Mouse (Mus musculus) lung, adult 2 months (tissue): ENCODE measurements around the gene Dzip1. TPM values are rescaled to one million over a fixed set of nuclear protein-coding genes. Genes with fewer than 3 reads are reported as not detected.

ENCODE experiments used
- DNase-seq: peaks from one replicate; pipeline ENCODE4 v3.0.0; 2022
- H3K4me1 ChIP-seq: fragments of 200-500 bp; 2 replicates; pipeline ENCODE4 v1.6.1; 2011; ENCODE audit warnings: low read length; ENCODE audit not compliant: control insufficient read depth, insufficient read depth
- H3K4me3 ChIP-seq: fragments of 200-500 bp; replicated peaks from 2 replicates; pipeline ENCODE3; 2011; ENCODE audit warnings: low read depth, mild to moderate bottlenecking, control low read depth, low read length; ENCODE audit errors: extremely low read depth
- CTCF ChIP-seq: fragments of 200-500 bp; IDR thresholded peaks from 2 replicates; pipeline ENCODE4 v1.5.1; 2011; ENCODE audit warnings: mild to moderate bottlenecking, low read length, control low read depth; ENCODE audit not compliant: insufficient read depth
- POLR2A ChIP-seq: fragments of 200-500 bp; IDR thresholded peaks from 2 replicates; pipeline ENCODE4 v1.6.1; 2011; ENCODE audit warnings: low read depth, mild to moderate bottlenecking, control low read depth, low read length, borderline replicate concordance; ENCODE audit errors: extremely low read depth
- WGBS: fragments of 180-500 bp; shearing (Covaris S2); methylation state at CpG from one replicate; pipeline ENCODE4 v1.1.7; 2018; 5-methylcytosine and 5-hydroxymethylcytosine counted together
- polyA plus RNA-seq: library from polyadenylated mRNA; depleted of rRNA; stranded (reverse); fragments of >200 nt; gene quantifications from 2 replicates; pipeline ENCODE4 v1.2.3, GENCODE M21; 2012

The Dzip1 gene
- polyA plus RNA-seq, 1 experiment, result 8.3 TPM

- 95% methylated on average over 1 of the region's 1 CpGs for WGBS
- no peak overlapping the region for H3K4me3 ChIP-seq
These were observed 85.2 kb downstream of the Dzip1 start for GRCm38 (mm10) chr14:118840027-118840426.

GRCm38 (mm10) chr14:118839416-118839815 lies 85.8 kb downstream of the Dzip1 start:
- DNase-seq, result no peak
- WGBS, result 44% methylated on average over 5 of the region's 5 CpGs
- H3K4me3 ChIP-seq, result no peak overlapping the region
- no peaks in the 10 kb centered on the region for H3K4me1 ChIP-seq
- TF ChIP-seq POLR2A (no peak), CTCF (no peak)

More at GRCm38 (mm10) chr14:118840027-118840426, 85.2 kb downstream of the Dzip1 start:
- TF ChIP-seq CTCF (no peak), POLR2A (no peak)
- DNase-seq, result no peak
- no peaks in the 10 kb centered on the region for H3K4me1 ChIP-seq

GRCm38 (mm10) chr14:118838556-118839120 lies 86.6 kb downstream of the Dzip1 start:
- 63% methylated on average over 8 of the region's 8 CpGs for WGBS
- Histone ChIP-seq H3K4me1 (no peaks in the 10 kb centered on the region), H3K4me3 (no peak overlapping the region)
- no peak for DNase-seq
- TF ChIP-seq CTCF (no peak), POLR2A (no peak)

- 89% methylated on average over 7 of the region's 7 CpGs for WGBS
- no peak for TF ChIP-seq POLR2A
- TF ChIP-seq CTCF, result no peak
- DNase-seq, result no peak
- H3K4me3 ChIP-seq, result no peak overlapping the region
- H3K4me1 ChIP-seq, result no peaks in the 10 kb centered on the region
These were observed 88.5 kb downstream of the Dzip1 start for GRCm38 (mm10) chr14:118836754-118837153.

- H3K4me1 ChIP-seq, result no peaks in the 10 kb centered on the region
- WGBS, result 82% methylated on average over 11 of the region's 11 CpGs
- no peak overlapping the region for H3K4me3 ChIP-seq
- no peak for TF ChIP-seq POLR2A
- TF ChIP-seq CTCF, result no peak
- no peak for DNase-seq
These were observed 89.1 kb downstream of the Dzip1 start for GRCm38 (mm10) chr14:118836145-118836544.

GRCm38 (mm10) chr14:118834313-118834712 lies 90.9 kb downstream of the Dzip1 start:
- no peak for DNase-seq
- no peak overlapping the region for H3K4me3 ChIP-seq
- WGBS, result 8% methylated on average over 7 of the region's 7 CpGs
- TF ChIP-seq CTCF, result no peak
- no peak for TF ChIP-seq POLR2A
- H3K4me1 ChIP-seq, result no peaks in the 10 kb centered on the region

GRCm38 (mm10) chr14:118833241-118833640 lies 92.0 kb downstream of the Dzip1 start:
- Histone ChIP-seq H3K4me1 (no peaks in the 10 kb centered on the region), H3K4me3 (no peak overlapping the region)
- TF ChIP-seq CTCF, result no peak
- no peak for TF ChIP-seq POLR2A
- no peak for DNase-seq
- WGBS, result 84% methylated on average over 6 of the region's 6 CpGs

GRCm38 (mm10) chr14:118831597-118831996 lies 93.7 kb downstream of the Dzip1 start:
- TF ChIP-seq POLR2A, result no peak
- no peak for TF ChIP-seq CTCF
- no peak for DNase-seq
- no peak overlapping the region for H3K4me3 ChIP-seq
- 71% methylated on average over 4 of the region's 4 CpGs for WGBS
- no peaks in the 10 kb centered on the region for H3K4me1 ChIP-seq

- no peak for TF ChIP-seq POLR2A
- 89% methylated on average over 11 of the region's 11 CpGs for WGBS
These were observed 95.7 kb downstream of the Dzip1 start for GRCm38 (mm10) chr14:118829331-118830095.

GRCm38 (mm10) chr14:118827283-118827904 lies 97.9 kb downstream of the Dzip1 start:
- WGBS, result 42% methylated on average over 7 of the region's 7 CpGs
- Histone ChIP-seq H3K4me3 (no peak overlapping the region), H3K4me1 (no peaks in the 10 kb centered on the region; the same call in 1 of the 2 replicates)
- TF ChIP-seq POLR2A, result no peak
- no peak for TF ChIP-seq CTCF
- no peak for DNase-seq

More at GRCm38 (mm10) chr14:118829331-118830095, 95.7 kb downstream of the Dzip1 start:
- DNase-seq, result no peak
- Histone ChIP-seq H3K4me1 (no peaks in the 10 kb centered on the region; the same call in 1 of the 2 replicates), H3K4me3 (no peak overlapping the region)
